Mouse (Mus musculus): ENCODE data around the gene Prrx1. TPM values are rescaled to one million over a fixed set of nuclear protein-coding genes. Genes with fewer than 3 reads are reported as not detected.

Prrx1 gene
- polyA plus RNA-seq, 1 experiment from 2014 or later, result 81.5 TPM

DNA sequence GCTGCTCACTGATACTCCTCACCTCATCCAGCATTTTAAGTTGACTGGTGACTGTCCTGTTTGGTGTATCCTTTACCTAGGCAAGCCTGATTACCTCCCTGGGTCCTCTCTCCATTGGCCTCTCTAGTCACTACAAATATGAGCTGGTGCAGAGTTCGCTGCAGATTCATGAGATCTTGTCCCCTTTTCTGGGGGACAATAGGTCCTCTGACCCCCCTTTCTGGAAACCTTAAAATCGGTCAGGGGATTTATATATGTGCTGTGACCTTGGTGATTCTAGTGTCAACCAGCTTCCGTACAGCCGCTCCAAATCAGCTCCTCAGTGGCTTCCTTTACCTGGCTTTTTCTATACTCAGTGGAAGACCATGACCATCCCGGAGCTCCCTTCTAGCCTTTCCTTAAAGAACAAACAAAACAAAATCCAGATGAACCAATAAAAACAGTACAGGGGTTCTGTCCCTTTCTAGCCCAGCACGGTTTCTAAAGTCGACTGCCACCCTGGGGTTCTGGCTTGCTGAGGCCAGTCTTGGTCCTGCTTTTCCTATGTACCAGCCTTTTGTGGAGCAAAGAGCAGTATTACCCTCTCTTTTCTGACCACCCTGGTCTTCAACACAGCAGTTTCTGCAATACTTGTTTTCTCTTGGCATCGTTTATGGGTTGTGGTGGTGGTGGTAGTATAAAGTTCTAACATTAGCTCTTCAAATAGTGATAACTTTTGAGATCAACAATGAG, 3.3 kb downstream of the Prrx1 start:
- Histone ChIP-seq H3K27me3 (peaks cover 94% of the 10 kb centered on the region), H3K36me3 (no peaks in the 10 kb centered on the region), H3K27ac (peak overlapping the region; percentile 88), H3K4me2 (replicated peaks) (peak overlapping the region; percentile 61; the same call in 1 of the 2 replicates), H3K4me3 (peak overlapping the region; percentile 48), H3K9me3 (replicated peaks) (0 out of 2 replicates have a peak, but pooled peaks cover 3% of the 10 kb centered on the region), H3K4me1 (peaks cover 38% of the 10 kb centered on the region), H3K9ac (peak overlapping the region; percentile 74)
- 11% methylated on average over 8 of the region's 8 CpGs for WGBS
- ATAC-seq (ENCODE audit: low FRiP score), result no peak

DNA sequence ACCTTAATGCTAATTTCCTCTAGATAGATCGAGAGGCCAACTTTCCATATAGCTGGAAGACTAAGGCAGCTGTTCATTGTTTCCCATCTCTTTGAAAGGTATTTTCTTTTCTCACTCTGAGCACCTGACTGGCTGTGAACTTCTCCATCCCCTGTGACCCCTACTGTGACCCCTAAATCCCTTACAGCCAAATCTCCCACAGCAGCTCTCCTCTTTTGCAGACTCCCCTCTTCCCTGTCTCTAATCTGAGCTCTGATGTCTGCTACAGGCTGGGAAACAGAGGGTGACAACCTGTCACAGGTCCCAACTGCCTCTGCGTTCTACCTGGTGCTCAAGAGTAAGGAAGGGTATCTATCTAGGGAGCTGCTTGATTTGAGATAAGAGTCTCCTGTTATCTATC, 4.0 kb downstream of the Prrx1 start:
- Histone ChIP-seq H3K27ac (peak overlapping the region; percentile 88), H3K4me1 (peaks cover 31% of the 10 kb centered on the region), H3K4me2 (replicated peaks) (peak overlapping the region; percentile 61), H3K36me3 (no peaks in the 10 kb centered on the region), H3K27me3 (peaks cover 91% of the 10 kb centered on the region), H3K4me3 (peak overlapping the region; percentile 48), H3K9me3 (replicated peaks) (0 out of 2 replicates have a peak, but pooled peaks cover 3% of the 10 kb centered on the region), H3K9ac (peak overlapping the region; percentile 38; the same call in 1 of the 2 replicates)
- no peak for ATAC-seq (ENCODE audit: low FRiP score)
- WGBS, result 4% methylated on average over 2 of the region's 2 CpGs

DNA sequence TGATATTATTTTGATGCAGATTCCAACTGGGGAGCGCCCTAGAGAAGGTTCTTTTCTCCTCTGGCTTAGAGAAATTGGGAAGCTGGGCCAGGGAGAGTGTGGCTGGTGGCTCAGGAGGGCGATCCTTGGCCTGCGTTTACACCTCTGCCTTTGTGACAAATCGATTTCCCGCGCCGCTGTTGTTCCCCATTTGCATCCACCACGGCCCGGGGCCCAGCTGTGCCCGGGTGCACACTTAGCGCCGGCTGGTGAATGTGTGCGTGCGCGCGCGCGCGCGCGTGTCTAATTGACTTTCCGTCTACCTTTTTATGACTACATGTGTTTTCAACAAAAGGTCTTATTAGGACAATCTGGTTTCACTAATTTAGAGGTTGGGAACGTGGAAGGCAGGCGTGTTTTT, 4.9 kb downstream of the Prrx1 start:
- ATAC-seq (ENCODE audit: low FRiP score), result peak; percentile 53; the same call in 1 of the 2 replicates
- H3K9me3 ChIP-seq (replicated peaks), result 0 out of 2 replicates have a peak, but pooled peaks cover 3% of the 10 kb centered on the region
- 1% methylated on average over 24 of the region's 24 CpGs for WGBS
- H3K27ac ChIP-seq, result no peak overlapping the region; the same call in 1 of the 2 replicates
- peak overlapping the region; percentile 61 for H3K4me2 ChIP-seq (replicated peaks)
- peaks cover 24% of the 10 kb centered on the region for H3K4me1 ChIP-seq
- peak overlapping the region; percentile 48 for H3K4me3 ChIP-seq
- H3K36me3 ChIP-seq, result no peaks in the 10 kb centered on the region
- peak overlapping the region; percentile 41 for H3K9ac ChIP-seq
- H3K27me3 ChIP-seq, result peaks cover 91% of the 10 kb centered on the region

DNA sequence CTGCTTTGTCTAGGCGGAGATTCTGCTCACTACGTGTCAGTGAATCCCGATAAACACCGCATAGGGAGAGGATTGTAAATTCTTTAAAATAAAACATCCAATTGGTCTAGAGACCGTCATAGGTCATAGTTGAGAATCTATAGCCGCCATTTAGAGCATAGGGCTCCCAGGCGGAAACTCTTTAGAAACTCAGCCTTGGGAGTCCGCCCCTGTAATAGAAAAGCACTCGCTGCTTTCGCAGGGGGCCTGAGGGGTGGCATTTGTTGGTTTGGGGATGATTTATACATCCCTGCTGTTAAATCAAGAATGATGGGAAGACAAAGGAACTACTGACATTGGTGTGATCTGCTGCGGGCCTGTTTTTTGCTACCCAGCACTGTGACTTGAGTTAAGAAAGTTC, 5.8 kb downstream of the Prrx1 start:
- Histone ChIP-seq H3K4me1 (peaks cover 17% of the 10 kb centered on the region), H3K27ac (peak overlapping the region; percentile 37; the same call in 1 of the 2 replicates), H3K4me2 (replicated peaks) (peak overlapping the region; percentile 61), H3K4me3 (peak overlapping the region; percentile 48), H3K9ac (peak overlapping the region; percentile 3; the same call in 1 of the 2 replicates), H3K36me3 (no peaks in the 10 kb centered on the region), H3K9me3 (replicated peaks) (0 out of 2 replicates have a peak, but pooled peaks cover 3% of the 10 kb centered on the region), H3K27me3 (peaks cover 91% of the 10 kb centered on the region)
- WGBS, result 8% methylated on average over 11 of the region's 11 CpGs
- ATAC-seq (ENCODE audit: low FRiP score), result no peak

DNA sequence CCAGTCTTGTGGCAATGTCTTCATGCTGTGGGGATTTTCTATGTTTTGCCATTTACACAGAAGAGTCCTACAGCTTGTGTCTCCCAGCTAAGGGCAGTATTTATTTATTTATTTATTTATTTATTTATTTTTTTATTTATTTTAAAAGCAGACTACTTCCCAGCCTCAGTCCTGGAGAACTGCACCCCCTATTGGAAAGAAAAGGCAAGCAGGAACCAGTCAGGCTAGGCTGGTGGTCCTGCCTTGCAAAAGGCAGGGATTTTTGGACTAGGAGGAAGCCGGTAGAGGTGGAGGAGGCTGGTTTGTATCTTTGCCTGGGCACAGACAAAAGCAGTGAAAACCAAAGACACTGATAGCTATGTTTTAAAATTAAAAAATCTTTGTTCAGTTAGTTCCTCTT, 7.6 kb downstream of the Prrx1 start:
- H3K4me1 ChIP-seq, result peaks cover 7% of the 10 kb centered on the region; the same call in 1 of the 2 replicates
- H3K9me3 ChIP-seq (replicated peaks), result no peaks in the 10 kb centered on the region
- 0 out of 2 replicates have a peak overlapping the region, but pooled peaks have one; percentile 7 for H3K4me2 ChIP-seq (replicated peaks)
- H3K36me3 ChIP-seq, result no peaks in the 10 kb centered on the region
- peaks cover 74% of the 10 kb centered on the region for H3K27me3 ChIP-seq
- H3K4me3 ChIP-seq, result no peak overlapping the region
- no peak for ATAC-seq (ENCODE audit: low FRiP score)
- H3K9ac ChIP-seq, result no peak overlapping the region
- 41% methylated on average over 1 of the region's 1 CpGs for WGBS
- no peak overlapping the region for H3K27ac ChIP-seq

DNA sequence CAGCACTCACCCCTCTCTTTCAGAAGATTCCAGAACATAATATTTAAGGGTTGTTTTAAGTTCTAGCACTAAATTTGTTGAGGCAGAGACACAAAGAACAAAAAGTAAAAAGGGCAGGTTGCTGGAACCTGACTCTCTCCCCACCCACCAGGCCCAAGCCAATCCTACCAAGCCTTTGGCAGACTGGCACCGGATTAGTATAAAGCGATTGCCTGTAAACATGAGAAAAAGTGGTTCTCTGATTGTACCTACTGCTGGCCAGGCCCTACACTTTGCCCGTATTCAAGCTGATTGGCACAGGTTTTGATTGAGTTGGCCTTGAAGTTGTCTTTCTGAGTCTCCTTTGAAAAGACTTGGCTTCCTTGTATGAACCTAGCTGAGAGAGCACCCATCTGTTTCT, 8.7 kb downstream of the Prrx1 start:
- Histone ChIP-seq H3K4me1 (peaks cover 7% of the 10 kb centered on the region; the same call in 1 of the 2 replicates), H3K27ac (no peak overlapping the region), H3K4me2 (replicated peaks) (no peak overlapping the region), H3K27me3 (peaks cover 63% of the 10 kb centered on the region), H3K36me3 (no peaks in the 10 kb centered on the region), H3K4me3 (no peak overlapping the region), H3K9me3 (replicated peaks) (no peaks in the 10 kb centered on the region), H3K9ac (no peak overlapping the region)
- WGBS, result 82% methylated on average over 3 of the region's 3 CpGs
- ATAC-seq (ENCODE audit: low FRiP score), result no peak

DNA sequence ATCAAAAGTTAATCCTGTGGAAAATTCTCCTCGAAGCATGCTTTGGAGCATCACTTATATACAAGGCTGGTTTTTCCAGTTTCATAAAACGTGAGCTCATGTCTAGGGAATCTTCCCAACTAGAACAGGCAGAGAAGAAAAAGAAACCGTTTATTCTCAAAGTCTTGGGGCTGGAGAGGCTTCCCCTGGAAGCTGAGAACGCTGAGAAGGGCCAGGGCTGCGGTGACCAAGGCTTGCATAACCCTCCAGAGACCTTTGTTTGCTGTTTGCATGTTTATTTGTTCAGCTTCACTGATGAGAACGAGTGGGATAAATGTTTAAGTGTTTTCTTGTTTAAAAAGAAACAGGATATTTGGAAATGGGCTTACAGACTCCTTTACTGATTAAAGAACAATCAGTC, 11.2 kb downstream of the Prrx1 start:
- Histone ChIP-seq H3K9ac (no peak overlapping the region), H3K4me3 (no peak overlapping the region), H3K9me3 (replicated peaks) (no peaks in the 10 kb centered on the region), H3K36me3 (no peaks in the 10 kb centered on the region), H3K27ac (no peak overlapping the region), H3K27me3 (peaks cover 38% of the 10 kb centered on the region), H3K4me2 (replicated peaks) (no peak overlapping the region), H3K4me1 (no peaks in the 10 kb centered on the region)
- 48% methylated on average over 6 of the region's 6 CpGs for WGBS
- ATAC-seq (ENCODE audit: low FRiP score), result no peak

GRCm38 (mm10) chr1:163293152-163293551, 20.4 kb downstream of the Prrx1 start:
- Histone ChIP-seq H3K4me1 (no peaks in the 10 kb centered on the region), H3K9me3 (replicated peaks) (no peaks in the 10 kb centered on the region), H3K4me3 (no peak overlapping the region), H3K27ac (no peak overlapping the region), H3K27me3 (no peaks in the 10 kb centered on the region), H3K36me3 (no peaks in the 10 kb centered on the region), H3K9ac (no peak overlapping the region), H3K4me2 (replicated peaks) (no peak overlapping the region)
- ATAC-seq (ENCODE audit: low FRiP score), result no peak
- WGBS, result 84% methylated on average over 4 of the region's 4 CpGs

- H3K4me3 ChIP-seq, result no peak overlapping the region
- WGBS, result 67% methylated on average over 2 of the region's 2 CpGs
Observed at GRCm38 (mm10) chr1:163291925-163292324, 21.6 kb downstream of the Prrx1 start.

GRCm38 (mm10) chr1:163289131-163289530, 24.4 kb downstream of the Prrx1 start:
- Histone ChIP-seq H3K9me3 (replicated peaks) (no peaks in the 10 kb centered on the region), H3K4me2 (replicated peaks) (no peak overlapping the region), H3K9ac (no peak overlapping the region), H3K4me1 (no peaks in the 10 kb centered on the region), H3K4me3 (no peak overlapping the region), H3K36me3 (no peaks in the 10 kb centered on the region), H3K27me3 (no peaks in the 10 kb centered on the region), H3K27ac (no peak overlapping the region)
- WGBS, result 86% methylated on average over 7 of the region's 7 CpGs
- ATAC-seq (ENCODE audit: low FRiP score), result no peak

More at GRCm38 (mm10) chr1:163291925-163292324, 21.6 kb downstream of the Prrx1 start:
- H3K4me2 ChIP-seq (replicated peaks), result no peak overlapping the region
- no peak for ATAC-seq (ENCODE audit: low FRiP score)
- H3K9me3 ChIP-seq (replicated peaks), result no peaks in the 10 kb centered on the region
- no peak overlapping the region for H3K27ac ChIP-seq
- H3K4me1 ChIP-seq, result no peaks in the 10 kb centered on the region
- H3K27me3 ChIP-seq, result no peaks in the 10 kb centered on the region
- H3K36me3 ChIP-seq, result no peaks in the 10 kb centered on the region
- H3K9ac ChIP-seq, result no peak overlapping the region

- Histone ChIP-seq H3K4me2 (replicated peaks) (no peak overlapping the region), H3K4me3 (no peak overlapping the region), H3K9ac (no peak overlapping the region), H3K36me3 (no peaks in the 10 kb centered on the region), H3K9me3 (replicated peaks) (no peaks in the 10 kb centered on the region), H3K27ac (no peak overlapping the region), H3K4me1 (peaks cover 3% of the 10 kb centered on the region; the same call in 1 of the 2 replicates), H3K27me3 (no peaks in the 10 kb centered on the region)
- 71% methylated on average over 1 of the region's 1 CpGs for WGBS
- no peak for ATAC-seq (ENCODE audit: low FRiP score)
Observed at GRCm38 (mm10) chr1:163285539-163285938, 28.0 kb downstream of the Prrx1 start.

GRCm38 (mm10) chr1:163285136-163285535, 28.4 kb downstream of the Prrx1 start:
- H3K27me3 ChIP-seq, result no peaks in the 10 kb centered on the region
- no peak for ATAC-seq (ENCODE audit: low FRiP score)
- no peak overlapping the region for H3K4me2 ChIP-seq (replicated peaks)
- H3K9me3 ChIP-seq (replicated peaks), result no peaks in the 10 kb centered on the region
- no peaks in the 10 kb centered on the region for H3K36me3 ChIP-seq
- no peak overlapping the region for H3K27ac ChIP-seq
- H3K4me1 ChIP-seq, result peaks cover 3% of the 10 kb centered on the region; the same call in 1 of the 2 replicates
- WGBS, result 44% methylated on average over 3 of the region's 3 CpGs
- no peak overlapping the region for H3K4me3 ChIP-seq
- no peak overlapping the region for H3K9ac ChIP-seq

Measured in hindbrain, embryonic 12.5 days (tissue).